Mouse (Mus musculus): ENCODE data around the gene Tmpo.

Tmpo gene

GRCm38 (mm10) chr10:91180761-91181460, at the start of gene Tmpo:
Gene Tmpo (minus strand): TSS chr10:91181315.
- H3K36me3 ChIP-seq (ENCODE audit: insufficient read depth, low read length), result no peaks in the 10 kb centered on the region
- H3K27me3 ChIP-seq (ENCODE audit: insufficient read depth, low read length), result peaks cover 9% of the 10 kb centered on the region; the same call in 1 of the 2 replicates
- H3K4me1 ChIP-seq (replicated peaks; ENCODE audit: low read depth, low read length), result peaks cover 57% of the 10 kb centered on the region
- H3K4me3 ChIP-seq (replicated peaks; ENCODE audit: low read length), result peak within 1 kb of the TSS; percentile 87
- TF ChIP-seq POU5F1 (IDR thresholded peaks at IDR 0.05; ENCODE audit: borderline replicate concordance, low read length) (no peak), NANOG (IDR thresholded peaks at IDR 0.05; ENCODE audit: borderline replicate concordance, low read length) (no peak), CTCF (conservative IDR thresholded peaks at IDR 0.05; ENCODE audit: low read length) (no peak)
- 0 out of 2 replicates have a peak, but pooled peaks cover 2% of the 10 kb centered on the region for H3K9me3 ChIP-seq (ENCODE audit: low read length)

GRCm38 (mm10) chr10:91230400-91230799, 49.3 kb upstream of the Tmpo start:
- H3K27me3 ChIP-seq (ENCODE audit: insufficient read depth, low read length), result no peaks in the 10 kb centered on the region
- H3K4me3 ChIP-seq (replicated peaks; ENCODE audit: low read length), result no peak overlapping the region
- H3K4me1 ChIP-seq (replicated peaks; ENCODE audit: low read depth, low read length), result peaks cover 7% of the 10 kb centered on the region
- no peaks in the 10 kb centered on the region for H3K36me3 ChIP-seq (ENCODE audit: insufficient read depth, low read length)
- no peaks in the 10 kb centered on the region for H3K9me3 ChIP-seq (ENCODE audit: low read length)
- TF ChIP-seq CTCF (conservative IDR thresholded peaks at IDR 0.05; ENCODE audit: low read length), result no peak
- TF ChIP-seq NANOG (IDR thresholded peaks at IDR 0.05; ENCODE audit: borderline replicate concordance, low read length), result no peak
- TF ChIP-seq POU5F1 (IDR thresholded peaks at IDR 0.05; ENCODE audit: borderline replicate concordance, low read length), result no peak

GRCm38 (mm10) chr10:91229518-91229961, 48.4 kb upstream of the Tmpo start:
- Histone ChIP-seq H3K27me3 (ENCODE audit: insufficient read depth, low read length) (no peaks in the 10 kb centered on the region), H3K9me3 (ENCODE audit: low read length) (no peaks in the 10 kb centered on the region), H3K36me3 (ENCODE audit: insufficient read depth, low read length) (no peaks in the 10 kb centered on the region), H3K4me1 (replicated peaks; ENCODE audit: low read depth, low read length) (peaks cover 7% of the 10 kb centered on the region), H3K4me3 (replicated peaks; ENCODE audit: low read length) (no peak overlapping the region)
- TF ChIP-seq CTCF (conservative IDR thresholded peaks at IDR 0.05; ENCODE audit: low read length), result no peak
- TF ChIP-seq NANOG (IDR thresholded peaks at IDR 0.05; ENCODE audit: borderline replicate concordance, low read length), result no peak
- TF ChIP-seq POU5F1 (IDR thresholded peaks at IDR 0.05; ENCODE audit: borderline replicate concordance, low read length), result no peak

- no peak overlapping the region for H3K4me3 ChIP-seq (replicated peaks; ENCODE audit: low read length)
- no peaks in the 10 kb centered on the region for H3K36me3 ChIP-seq (ENCODE audit: insufficient read depth, low read length)
Observed at GRCm38 (mm10) chr10:91228924-91229517, 47.9 kb upstream of the Tmpo start.

GRCm38 (mm10) chr10:91227034-91227433, 45.9 kb upstream of the Tmpo start:
- Histone ChIP-seq H3K4me1 (replicated peaks; ENCODE audit: low read depth, low read length) (peaks cover 7% of the 10 kb centered on the region), H3K27me3 (ENCODE audit: insufficient read depth, low read length) (no peaks in the 10 kb centered on the region; the same call in 1 of the 2 replicates), H3K36me3 (ENCODE audit: insufficient read depth, low read length) (no peaks in the 10 kb centered on the region), H3K4me3 (replicated peaks; ENCODE audit: low read length) (no peak overlapping the region), H3K9me3 (ENCODE audit: low read length) (no peaks in the 10 kb centered on the region)
- no peak for TF ChIP-seq NANOG (IDR thresholded peaks at IDR 0.05; ENCODE audit: borderline replicate concordance, low read length)
- no peak for TF ChIP-seq POU5F1 (IDR thresholded peaks at IDR 0.05; ENCODE audit: borderline replicate concordance, low read length)
- TF ChIP-seq CTCF (conservative IDR thresholded peaks at IDR 0.05; ENCODE audit: low read length), result no peak

More at GRCm38 (mm10) chr10:91228924-91229517, 47.9 kb upstream of the Tmpo start:
- no peaks in the 10 kb centered on the region for H3K27me3 ChIP-seq (ENCODE audit: insufficient read depth, low read length)
- H3K4me1 ChIP-seq (replicated peaks; ENCODE audit: low read depth, low read length), result peaks cover 7% of the 10 kb centered on the region
- TF ChIP-seq NANOG (IDR thresholded peaks at IDR 0.05; ENCODE audit: borderline replicate concordance, low read length) (no peak), CTCF (conservative IDR thresholded peaks at IDR 0.05; ENCODE audit: low read length) (no peak), POU5F1 (IDR thresholded peaks at IDR 0.05; ENCODE audit: borderline replicate concordance, low read length) (no peak)
- H3K9me3 ChIP-seq (ENCODE audit: low read length), result no peaks in the 10 kb centered on the region

- no peak overlapping the region for H3K4me3 ChIP-seq (replicated peaks; ENCODE audit: low read length)
- H3K27me3 ChIP-seq (ENCODE audit: insufficient read depth, low read length), result no peaks in the 10 kb centered on the region; the same call in 1 of the 2 replicates
- H3K36me3 ChIP-seq (ENCODE audit: insufficient read depth, low read length), result no peaks in the 10 kb centered on the region
- TF ChIP-seq NANOG (IDR thresholded peaks at IDR 0.05; ENCODE audit: borderline replicate concordance, low read length) (no peak), POU5F1 (IDR thresholded peaks at IDR 0.05; ENCODE audit: borderline replicate concordance, low read length) (no peak), CTCF (conservative IDR thresholded peaks at IDR 0.05; ENCODE audit: low read length) (no peak)
- H3K9me3 ChIP-seq (ENCODE audit: low read length), result no peaks in the 10 kb centered on the region
- H3K4me1 ChIP-seq (replicated peaks; ENCODE audit: low read depth, low read length), result no peaks in the 10 kb centered on the region; the same call in 1 of the 2 replicates
Observed at GRCm38 (mm10) chr10:91222398-91223236, 41.5 kb upstream of the Tmpo start.

GRCm38 (mm10) chr10:91208899-91209667, 28.0 kb upstream of the Tmpo start:
- no peaks in the 10 kb centered on the region for H3K27me3 ChIP-seq (ENCODE audit: insufficient read depth, low read length)
- H3K4me1 ChIP-seq (replicated peaks; ENCODE audit: low read depth, low read length), result peaks cover 15% of the 10 kb centered on the region
- TF ChIP-seq CTCF (conservative IDR thresholded peaks at IDR 0.05; ENCODE audit: low read length) (no peak), POU5F1 (IDR thresholded peaks at IDR 0.05; ENCODE audit: borderline replicate concordance, low read length) (no peak), NANOG (IDR thresholded peaks at IDR 0.05; ENCODE audit: borderline replicate concordance, low read length) (no peak)
- H3K9me3 ChIP-seq (ENCODE audit: low read length), result no peaks in the 10 kb centered on the region
- H3K36me3 ChIP-seq (ENCODE audit: insufficient read depth, low read length), result no peaks in the 10 kb centered on the region
- no peak overlapping the region for H3K4me3 ChIP-seq (replicated peaks; ENCODE audit: low read length)
